ENCODE assay signal across 9 mouse cellular contexts in genomic region chr3:126723021-126723449, GRCm38 (mm10).
DNase-seq lines count a peak whose midpoint lies in the region; ATAC-seq lines count a peak whose summit lies in the region.
"Had no signal": no experiment of that assay in that cellular context is flagged by ENCODE, and none has a peak within 500 bp of the region (broad histone marks: within the 10 kb centered on the region; RNA-seq: fewer than 3 reads in every experiment).

No protein-coding gene starts in this region.

- H3K36me3 ChIP-seq in forebrain, embryonic 16.5 days (ENCODE audit: control insufficient read depth, insufficient read depth): no peaks in the 10 kb centered on the region
- H3K36me3 ChIP-seq in kidney, embryonic 15.5 days: no peaks in the 10 kb centered on the region
- H3K36me3 ChIP-seq: liver, embryonic 12.5 days had no signal

- peak; percentile 19 for DNase-seq in right cerebral cortex, adult 18-20 months
- DNase-seq in right cerebral cortex, postnatal 14 days: no peak
- DNase-seq in layer of hippocampus, postnatal 36 days: peak; percentile 50 to 65
- no peak for DNase-seq in MN1 (ENCODE audit: low spot score)
- no peak for DNase-seq in urinary bladder, adult 18-20 months (ENCODE audit: low spot score in 2 of 2)

- H3K4me3 ChIP-seq in forebrain, embryonic 16.5 days (replicated peaks; ENCODE audit: low read length): no peak overlapping the region
- no peak overlapping the region for H3K4me3 ChIP-seq in kidney, embryonic 15.5 days (replicated peaks)
- H3K4me3 ChIP-seq: liver, embryonic 12.5 days had no signal

- WGBS in forebrain, embryonic 16.5 days: 24% methylated on average over 5 of the region's 5 CpGs
- WGBS in kidney, embryonic 15.5 days: 88% methylated on average over 5 of the region's 5 CpGs

- H3K9me3 ChIP-seq in forebrain, embryonic 16.5 days (ENCODE audit: control insufficient read depth, low read length): no peaks in the 10 kb centered on the region
- H3K9me3 ChIP-seq in kidney, embryonic 15.5 days (replicated peaks): no peaks in the 10 kb centered on the region
- H3K9me3 ChIP-seq: liver, embryonic 12.5 days had no signal

- peak overlapping the region; percentile 34 for H3K27ac ChIP-seq in forebrain, embryonic 16.5 days (ENCODE audit: low read length)
- no peak overlapping the region for H3K27ac ChIP-seq in kidney, embryonic 15.5 days
- H3K27ac ChIP-seq: liver, embryonic 12.5 days had no signal

- no peak overlapping the region for H3K9ac ChIP-seq in forebrain, embryonic 16.5 days (replicated peaks; ENCODE audit: low read depth, low read length)
- no peak overlapping the region for H3K9ac ChIP-seq in kidney, embryonic 15.5 days
- H3K9ac ChIP-seq: liver, embryonic 12.5 days had no signal

- peak overlapping the region; percentile 13 for H3K4me2 ChIP-seq in forebrain, embryonic 16.5 days (ENCODE audit: low read length)
- H3K4me2 ChIP-seq in kidney, embryonic 15.5 days: no peak overlapping the region
- H3K4me2 ChIP-seq: liver, embryonic 12.5 days had no signal

- no peaks in the 10 kb centered on the region for H3K27me3 ChIP-seq in forebrain, embryonic 16.5 days (replicated peaks; ENCODE audit: control insufficient read depth, insufficient read depth, low read length)
- H3K27me3 ChIP-seq in kidney, embryonic 15.5 days: no peaks in the 10 kb centered on the region
- H3K27me3 ChIP-seq: liver, embryonic 12.5 days had no signal

- peaks cover 7% of the 10 kb centered on the region for H3K4me1 ChIP-seq in forebrain, embryonic 16.5 days (replicated peaks; ENCODE audit: control insufficient read depth, insufficient read depth, low read length)
- no peaks in the 10 kb centered on the region for H3K4me1 ChIP-seq in kidney, embryonic 15.5 days
- H3K4me1 ChIP-seq: liver, embryonic 12.5 days had no signal

- peak; percentile 91 for ATAC-seq in forebrain, embryonic 16.5 days
- ATAC-seq in kidney, embryonic 15.5 days (replicated peaks; ENCODE audit: low FRiP score): no peak
- ATAC-seq: inflammation-experienced regulatory T-cells, adult 6 months; liver, embryonic 12.5 days had no signal

Comparison
In these comparisons a context has a peak if more than half of its experiments do, and no peak if none do; other contexts are left out.
1. DNase-seq: peak in right cerebral cortex, adult 18-20 months (single experiment) and layer of hippocampus, postnatal 36 days (2 of 2); none in right cerebral cortex, postnatal 14 days (single experiment), MN1 (single experiment) and urinary bladder, adult 18-20 months (0 of 2).